Mouse (Mus musculus): Measurements from ENCODE around the gene Wdr26. TPM values are rescaled to one million over a fixed set of nuclear protein-coding genes. Genes with fewer than 3 reads are reported as not detected.

The Wdr26 gene
- polyA plus RNA-seq, 1 experiment from 2014 or later = 56.7 TPM

DNA sequence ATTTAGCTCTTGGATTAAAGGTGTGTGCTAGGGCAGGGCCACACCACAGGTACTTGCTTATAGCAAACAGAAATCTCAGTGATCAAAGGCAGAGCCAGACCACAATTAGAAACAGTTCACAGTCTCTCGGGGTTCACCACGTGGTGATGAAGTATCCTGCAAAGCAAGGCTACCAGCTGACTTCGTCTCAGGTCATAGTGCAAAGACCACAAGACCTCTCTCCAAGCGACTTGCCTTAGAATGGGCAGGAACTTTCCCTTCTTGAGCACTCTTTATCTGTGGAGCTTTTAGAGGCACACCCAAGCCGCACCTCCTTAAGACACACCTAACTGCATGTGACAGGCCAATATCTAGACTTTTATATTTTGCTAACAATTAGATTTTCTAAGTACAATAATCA is 63.3 kb downstream of the Wdr26 start:
- ATAC-seq (ENCODE audit: insufficient number of reproducible peaks, insufficient read depth, low FRiP score, low read depth) = no peak
- Histone ChIP-seq H3K36me3 (ENCODE audit: control insufficient read depth, insufficient read depth, low read length) (peaks cover 3% of the 10 kb centered on the region; the same call in 1 of the 2 replicates), H3K27ac (ENCODE audit: low read length) (no peak overlapping the region; the same call in 1 of the 2 replicates), H3K27me3 (ENCODE audit: control insufficient read depth, insufficient read depth, low read length) (no peaks in the 10 kb centered on the region), H3K4me2 (replicated peaks; ENCODE audit: low read depth, low read length) (no peak overlapping the region), H3K4me1 (ENCODE audit: control insufficient read depth, insufficient read depth, low read length) (peaks cover 15% of the 10 kb centered on the region), H3K4me3 (ENCODE audit: low read depth, low read length) (no peak overlapping the region), H3K9me3 (ENCODE audit: control insufficient read depth, low read depth, low read length) (no peaks in the 10 kb centered on the region), H3K9ac (replicated peaks; ENCODE audit: low read depth, low read length) (no peak overlapping the region)
- 54% methylated on average over 5 of the region's 5 CpGs for WGBS

DNA sequence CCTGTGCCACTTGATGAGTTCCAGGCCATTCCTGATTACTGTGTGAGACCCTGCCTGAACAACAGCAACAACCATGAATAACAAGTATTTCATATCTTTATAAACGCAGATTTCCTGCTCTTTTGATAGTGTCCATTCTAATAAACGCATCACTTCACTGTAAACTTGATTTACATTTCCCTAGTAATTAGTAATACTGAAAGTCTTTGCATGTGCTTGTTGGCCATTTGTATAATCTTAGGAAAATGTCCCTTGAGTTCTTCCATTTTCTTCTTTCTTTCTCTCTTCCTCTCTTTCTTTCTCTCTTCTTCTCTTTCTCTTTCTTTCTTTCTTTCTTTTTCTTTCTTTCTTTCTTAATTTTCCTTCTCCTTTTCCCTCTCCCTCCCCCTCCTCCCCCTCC is 65.6 kb downstream of the Wdr26 start:
- Histone ChIP-seq H3K9me3 (ENCODE audit: control insufficient read depth, low read depth, low read length) (no peaks in the 10 kb centered on the region), H3K9ac (replicated peaks; ENCODE audit: low read depth, low read length) (no peak overlapping the region), H3K4me1 (ENCODE audit: control insufficient read depth, insufficient read depth, low read length) (peaks cover 11% of the 10 kb centered on the region; the same call in 1 of the 2 replicates), H3K36me3 (ENCODE audit: control insufficient read depth, insufficient read depth, low read length) (no peaks in the 10 kb centered on the region), H3K4me3 (ENCODE audit: low read depth, low read length) (no peak overlapping the region), H3K27ac (ENCODE audit: low read length) (no peak overlapping the region), H3K27me3 (ENCODE audit: control insufficient read depth, insufficient read depth, low read length) (no peaks in the 10 kb centered on the region), H3K4me2 (replicated peaks; ENCODE audit: low read depth, low read length) (no peak overlapping the region)
- 91% methylated on average over 2 of the region's 2 CpGs for WGBS
- no peak for ATAC-seq (ENCODE audit: insufficient number of reproducible peaks, insufficient read depth, low FRiP score, low read depth)

DNA sequence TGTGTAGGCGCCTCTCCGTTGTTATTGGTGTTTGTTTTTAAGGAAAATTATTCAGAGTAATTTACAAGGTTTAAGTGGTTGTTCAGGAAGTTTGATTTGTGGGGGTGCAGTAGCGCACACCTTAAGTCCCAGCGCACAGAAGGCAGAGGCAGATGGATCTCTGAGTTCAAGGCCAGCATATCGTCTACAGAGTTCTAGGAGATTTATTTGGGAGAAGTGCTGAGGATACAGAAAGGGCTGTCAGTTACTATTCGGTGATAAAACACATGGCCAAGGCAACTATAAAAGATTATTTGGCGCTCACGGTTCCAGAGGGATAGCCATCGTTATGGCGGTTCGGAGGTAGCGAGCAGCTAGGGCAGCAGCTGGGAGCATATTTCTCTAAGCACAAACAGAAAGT is 66.8 kb downstream of the Wdr26 start:
- peak overlapping the region; percentile 80 for H3K4me2 ChIP-seq (replicated peaks; ENCODE audit: low read depth, low read length)
- peaks cover 11% of the 10 kb centered on the region; the same call in 1 of the 2 replicates for H3K4me1 ChIP-seq (ENCODE audit: control insufficient read depth, insufficient read depth, low read length)
- no peaks in the 10 kb centered on the region for H3K9me3 ChIP-seq (ENCODE audit: control insufficient read depth, low read depth, low read length)
- peak overlapping the region; percentile 53 for H3K9ac ChIP-seq (replicated peaks; ENCODE audit: low read depth, low read length)
- ATAC-seq (ENCODE audit: insufficient number of reproducible peaks, insufficient read depth, low FRiP score, low read depth) = no peak
- peak overlapping the region; percentile 55 for H3K4me3 ChIP-seq (ENCODE audit: low read depth, low read length)
- H3K27me3 ChIP-seq (ENCODE audit: control insufficient read depth, insufficient read depth, low read length) = no peaks in the 10 kb centered on the region
- H3K36me3 ChIP-seq (ENCODE audit: control insufficient read depth, insufficient read depth, low read length) = peaks cover 4% of the 10 kb centered on the region
- 11% methylated on average over 12 of the region's 12 CpGs for WGBS
- peak overlapping the region; percentile 78 for H3K27ac ChIP-seq (ENCODE audit: low read length)

DNA sequence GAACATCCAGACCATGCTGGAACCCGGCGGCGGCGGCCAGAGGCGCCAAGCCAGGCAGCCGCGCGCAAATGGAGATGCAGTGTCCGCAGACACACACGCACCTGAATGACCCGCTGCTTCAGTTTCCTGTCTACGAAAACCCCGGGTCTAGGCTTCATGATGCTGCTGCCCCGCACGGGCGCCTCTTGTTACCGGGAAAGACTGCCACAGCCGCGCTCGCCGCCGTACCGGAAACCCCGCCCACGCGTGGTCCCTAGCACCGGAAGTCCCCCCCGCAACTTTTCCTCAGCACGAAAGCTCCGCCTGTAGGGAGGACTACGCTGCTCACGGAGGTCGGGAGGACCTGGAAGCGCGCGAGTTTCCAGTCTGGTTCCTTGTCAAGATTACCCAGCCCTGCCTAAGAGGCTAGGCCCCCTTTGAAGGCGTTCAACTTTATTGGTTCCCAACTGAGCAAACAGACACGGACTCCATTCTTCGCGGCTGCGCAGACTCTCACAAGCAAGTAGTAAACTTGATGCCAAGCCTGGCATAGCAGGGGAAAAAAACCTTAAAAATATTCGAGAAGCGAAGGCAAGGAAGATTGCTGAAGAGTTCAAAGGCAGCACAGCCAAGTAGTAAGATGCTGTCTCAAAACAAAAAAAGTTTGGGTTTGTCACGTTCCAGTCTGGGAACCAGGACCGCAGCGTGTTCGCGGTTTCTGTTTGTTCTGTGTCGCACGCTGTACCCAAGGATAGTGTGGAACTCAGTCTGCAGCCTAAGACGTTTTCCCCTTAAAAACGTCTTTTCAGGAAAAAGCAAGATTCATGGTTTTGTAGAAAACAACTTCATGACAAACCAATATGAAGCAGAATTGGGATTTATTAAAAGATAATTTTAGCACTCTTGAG is 67.6 kb downstream of the Wdr26 start, which contains the start of the genes Nvl and Cnih4:
Gene Nvl (minus strand): TSS at position 255 of the 887 bp plus-strand sequence.
Gene Cnih4 (plus strand): TSS at position 744 of the 887 bp plus-strand sequence.
- H3K27me3 ChIP-seq (ENCODE audit: control insufficient read depth, insufficient read depth, low read length) = no peaks in the 10 kb centered on the region
- peaks cover 11% of the 10 kb centered on the region; the same call in 1 of the 2 replicates for H3K4me1 ChIP-seq (ENCODE audit: control insufficient read depth, insufficient read depth, low read length)
- peak; percentile 99 for ATAC-seq (ENCODE audit: insufficient number of reproducible peaks, insufficient read depth, low FRiP score, low read depth)
- peak within 1 kb of the TSS; percentile 53 for H3K9ac ChIP-seq (replicated peaks; ENCODE audit: low read depth, low read length)
- peaks cover 7% of the 10 kb centered on the region for H3K36me3 ChIP-seq (ENCODE audit: control insufficient read depth, insufficient read depth, low read length)
- H3K4me3 ChIP-seq (ENCODE audit: low read depth, low read length) = peak within 1 kb of the TSS; percentile 55
- peak within 1 kb of the TSS; percentile 80 for H3K4me2 ChIP-seq (replicated peaks; ENCODE audit: low read depth, low read length)
- H3K27ac ChIP-seq (ENCODE audit: low read length) = peak within 1 kb of the TSS; percentile 78
- under 1% methylated on average over 52 of the region's 52 CpGs for WGBS
- H3K9me3 ChIP-seq (ENCODE audit: control insufficient read depth, low read depth, low read length) = no peaks in the 10 kb centered on the region

DNA sequence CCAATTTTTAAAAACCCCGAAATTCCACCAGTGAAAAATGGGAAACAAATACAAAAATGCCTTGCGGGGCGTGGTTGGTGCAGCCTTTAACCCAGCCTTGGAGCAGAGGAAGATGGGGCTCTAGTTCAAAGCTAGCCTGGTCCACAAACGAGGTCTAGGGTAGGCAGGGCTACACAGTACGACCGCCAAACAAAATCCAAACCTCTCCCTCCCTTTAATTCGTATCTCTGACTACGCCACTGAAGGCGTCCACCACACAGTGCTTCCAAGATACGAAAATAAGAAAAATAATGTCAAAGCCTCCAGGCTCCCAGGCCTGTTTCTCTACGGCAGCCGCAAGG is 68.2 kb downstream of the Wdr26 start:
- ATAC-seq (ENCODE audit: insufficient number of reproducible peaks, insufficient read depth, low FRiP score, low read depth) = peak; percentile 35
- under 1% methylated on average over 12 of the region's 12 CpGs for WGBS
- no peaks in the 10 kb centered on the region for H3K9me3 ChIP-seq (ENCODE audit: control insufficient read depth, low read depth, low read length)

DNA sequence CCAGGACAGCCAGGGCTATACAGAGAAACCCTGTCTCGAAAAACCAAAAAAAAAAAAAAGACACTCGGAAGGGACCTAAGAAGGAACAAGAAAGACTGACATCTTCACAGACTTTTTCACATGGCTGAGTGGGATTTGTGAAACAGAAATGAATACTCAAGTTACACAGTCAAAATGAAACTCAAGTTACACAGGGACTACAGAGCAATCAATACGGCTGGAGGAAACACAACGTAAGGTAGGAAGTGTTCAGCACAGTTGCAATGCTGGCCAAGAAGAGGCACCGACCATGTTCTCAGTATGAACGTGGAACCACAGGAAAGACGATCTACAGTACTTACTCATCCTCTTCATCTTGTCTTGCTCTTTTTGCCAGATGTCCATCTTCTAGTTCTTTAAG is 73.1 kb downstream of the Wdr26 start:
- Histone ChIP-seq H3K9ac (replicated peaks; ENCODE audit: low read depth, low read length) (no peak overlapping the region), H3K27ac (ENCODE audit: low read length) (no peak overlapping the region), H3K36me3 (ENCODE audit: control insufficient read depth, insufficient read depth, low read length) (peaks cover 31% of the 10 kb centered on the region), H3K27me3 (ENCODE audit: control insufficient read depth, insufficient read depth, low read length) (no peaks in the 10 kb centered on the region), H3K9me3 (ENCODE audit: control insufficient read depth, low read depth, low read length) (no peaks in the 10 kb centered on the region), H3K4me2 (replicated peaks; ENCODE audit: low read depth, low read length) (no peak overlapping the region), H3K4me3 (ENCODE audit: low read depth, low read length) (no peak overlapping the region), H3K4me1 (ENCODE audit: control insufficient read depth, insufficient read depth, low read length) (peaks cover 4% of the 10 kb centered on the region; the same call in 1 of the 2 replicates)
- ATAC-seq (ENCODE audit: insufficient number of reproducible peaks, insufficient read depth, low FRiP score, low read depth) = no peak
- WGBS = 90% methylated on average over 7 of the region's 7 CpGs

More for the DNA sequence above, 68.2 kb downstream of the Wdr26 start:
- Histone ChIP-seq H3K27me3 (ENCODE audit: control insufficient read depth, insufficient read depth, low read length) (no peaks in the 10 kb centered on the region), H3K36me3 (ENCODE audit: control insufficient read depth, insufficient read depth, low read length) (peaks cover 10% of the 10 kb centered on the region), H3K4me2 (replicated peaks; ENCODE audit: low read depth, low read length) (peak overlapping the region; percentile 51), H3K4me3 (ENCODE audit: low read depth, low read length) (peak overlapping the region; percentile 55), H3K9ac (replicated peaks; ENCODE audit: low read depth, low read length) (peak overlapping the region; percentile 49), H3K27ac (ENCODE audit: low read length) (peak overlapping the region; percentile 78; the same call in 1 of the 2 replicates), H3K4me1 (ENCODE audit: control insufficient read depth, insufficient read depth, low read length) (peaks cover 11% of the 10 kb centered on the region; the same call in 1 of the 2 replicates)

DNA sequence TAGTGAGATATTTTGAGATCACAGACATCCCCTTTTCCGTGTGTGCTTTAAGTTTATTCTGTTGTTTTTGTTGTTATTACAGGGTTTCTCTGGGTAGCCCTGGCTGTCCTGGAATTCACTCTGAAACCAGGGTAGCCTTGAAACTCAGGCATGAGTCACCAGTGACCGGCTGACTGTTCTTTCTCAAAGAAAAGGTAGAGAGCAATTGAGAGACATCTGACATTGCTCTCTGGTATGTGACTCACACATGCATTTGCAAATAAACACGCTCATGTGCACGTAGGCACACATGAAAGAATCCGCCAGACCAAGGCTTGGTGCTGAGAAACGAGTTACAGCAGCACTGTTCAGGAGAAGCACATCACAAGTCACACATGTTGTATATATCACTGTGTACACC is 79.9 kb downstream of the Wdr26 start:
- WGBS = 91% methylated on average over 6 of the region's 6 CpGs
- ATAC-seq (ENCODE audit: insufficient number of reproducible peaks, insufficient read depth, low FRiP score, low read depth) = no peak
- no peaks in the 10 kb centered on the region for H3K4me1 ChIP-seq (ENCODE audit: control insufficient read depth, insufficient read depth, low read length)
- no peak overlapping the region for H3K9ac ChIP-seq (replicated peaks; ENCODE audit: low read depth, low read length)
- peaks cover 64% of the 10 kb centered on the region for H3K36me3 ChIP-seq (ENCODE audit: control insufficient read depth, insufficient read depth, low read length)
- no peaks in the 10 kb centered on the region for H3K27me3 ChIP-seq (ENCODE audit: control insufficient read depth, insufficient read depth, low read length)
- no peak overlapping the region for H3K27ac ChIP-seq (ENCODE audit: low read length)
- H3K9me3 ChIP-seq (ENCODE audit: control insufficient read depth, low read depth, low read length) = no peaks in the 10 kb centered on the region
- H3K4me3 ChIP-seq (ENCODE audit: low read depth, low read length) = no peak overlapping the region
- no peak overlapping the region for H3K4me2 ChIP-seq (replicated peaks; ENCODE audit: low read depth, low read length)

DNA sequence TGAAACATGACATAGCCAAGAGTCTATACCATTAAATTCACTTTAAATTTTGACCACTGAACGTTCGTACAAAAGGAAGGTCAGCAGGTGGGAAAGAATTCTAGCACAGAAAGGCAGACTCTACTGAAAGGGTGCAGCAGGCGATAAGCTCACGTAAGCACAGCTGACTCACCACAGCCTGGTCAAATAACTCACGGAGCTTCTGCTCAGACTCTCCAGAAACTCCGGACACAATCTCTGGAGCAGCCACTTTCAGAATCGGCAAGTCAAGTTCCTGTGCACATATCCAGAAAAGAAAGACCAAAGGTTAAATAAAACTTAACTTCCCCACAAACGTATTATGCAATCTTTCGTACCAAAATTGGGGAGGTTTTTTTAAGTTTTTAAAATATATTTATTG is 85.0 kb downstream of the Wdr26 start:
- no peak overlapping the region for H3K27ac ChIP-seq (ENCODE audit: low read length)
- no peaks in the 10 kb centered on the region for H3K27me3 ChIP-seq (ENCODE audit: control insufficient read depth, insufficient read depth, low read length)
- no peak overlapping the region for H3K4me2 ChIP-seq (replicated peaks; ENCODE audit: low read depth, low read length)
- H3K9me3 ChIP-seq (ENCODE audit: control insufficient read depth, low read depth, low read length) = no peaks in the 10 kb centered on the region
- H3K4me1 ChIP-seq (ENCODE audit: control insufficient read depth, insufficient read depth, low read length) = no peaks in the 10 kb centered on the region
- no peak overlapping the region for H3K4me3 ChIP-seq (ENCODE audit: low read depth, low read length)
- peaks cover 64% of the 10 kb centered on the region for H3K36me3 ChIP-seq (ENCODE audit: control insufficient read depth, insufficient read depth, low read length)
- H3K9ac ChIP-seq (replicated peaks; ENCODE audit: low read depth, low read length) = no peak overlapping the region
- ATAC-seq (ENCODE audit: insufficient number of reproducible peaks, insufficient read depth, low FRiP score, low read depth) = no peak
- 89% methylated on average over 9 of the region's 9 CpGs for WGBS

Data from stomach, embryonic 14.5 days (tissue).